Mouse (Mus musculus) left cerebral cortex, postnatal 25 days (tissue): ENCODE data around the gene Soat1. TPM values are rescaled to one million over a fixed set of nuclear protein-coding genes. Genes with fewer than 3 reads are reported as not detected.
"Not testable (repeated sequence)": the region's sequence is repeated elsewhere in the genome, so short reads cannot be mapped to it uniquely, and the experiment has no call there.

Source experiments
- DNase-seq, 2 experiments: peaks; one replicate each; pipeline ENCODE4 v3.0.0; 2022; ENCODE audit warnings: low spot score in 2 of 2, mixed read lengths in 1 of 2
- intact Hi-C: fragments of 180-260 bp; cut with DNase I; formaldehyde crosslinking; loops from one replicate; pipeline ENCODE4 v1.15.1; 2025
- total RNA-seq, 2 experiments: library from RNA; stranded (reverse); gene quantifications; 2 replicates each; pipeline ENCODE4 v1.2.3; 2021

The Soat1 gene
- total RNA-seq, 2 experiments from 2014 or later: 42.1 to 49.8 TPM

DNA sequence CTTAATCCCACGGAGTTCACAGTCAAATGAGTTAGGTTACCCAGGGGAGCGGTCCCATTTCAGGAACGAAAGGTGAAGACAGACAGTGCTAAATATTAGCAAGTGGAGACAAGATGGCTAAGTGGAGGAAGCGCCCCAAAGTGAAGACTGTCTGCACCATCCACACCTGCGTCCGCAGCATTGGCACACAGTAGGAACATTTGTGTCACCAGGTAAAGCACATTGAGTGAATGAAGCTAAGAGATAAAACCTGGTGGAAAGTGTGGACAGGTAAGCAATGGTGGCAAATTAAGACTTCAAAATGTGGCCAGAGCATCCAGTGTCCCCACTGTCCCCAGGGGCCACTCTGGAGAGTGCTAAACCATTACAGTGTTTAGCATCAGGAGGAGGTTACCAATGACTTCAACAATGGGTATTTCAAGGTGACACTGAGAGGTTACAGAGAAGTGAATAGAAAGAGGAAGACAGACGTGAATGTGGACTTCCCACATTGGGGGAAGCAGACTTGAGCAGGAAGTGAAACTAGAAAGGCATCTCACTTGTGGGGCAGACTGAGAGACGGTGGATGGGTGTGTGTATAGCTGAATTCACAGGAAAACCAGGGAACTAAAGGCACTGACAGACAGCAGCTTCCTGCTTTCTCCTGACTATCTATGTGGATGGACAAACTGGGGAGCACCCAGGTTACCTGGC, 37.0 kb downstream of the Soat1 start:
- intact Hi-C loops: no loop called here
- DNase-seq: no peak

DNA sequence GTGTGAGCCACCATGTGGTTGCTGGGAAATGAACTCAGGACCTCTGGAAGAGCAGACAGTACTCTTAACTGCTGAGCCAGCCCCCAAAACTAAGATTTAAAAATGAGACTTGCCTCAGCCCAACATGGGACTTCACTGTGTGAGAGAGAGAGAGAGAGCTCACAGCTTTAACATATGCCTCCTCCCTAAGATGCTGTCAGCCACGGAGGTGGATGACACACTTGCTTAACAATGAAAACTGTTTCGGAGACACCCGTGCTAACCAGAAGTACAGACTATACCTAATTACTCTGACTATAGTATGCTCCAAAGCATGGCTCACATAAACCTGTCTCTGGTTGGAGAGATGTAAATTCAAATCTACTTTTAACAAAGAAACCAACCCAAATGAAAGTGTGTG, 40.6 kb downstream of the Soat1 start:
- peak in 1 of 2 experiments; percentile 63 for DNase-seq

DNA sequence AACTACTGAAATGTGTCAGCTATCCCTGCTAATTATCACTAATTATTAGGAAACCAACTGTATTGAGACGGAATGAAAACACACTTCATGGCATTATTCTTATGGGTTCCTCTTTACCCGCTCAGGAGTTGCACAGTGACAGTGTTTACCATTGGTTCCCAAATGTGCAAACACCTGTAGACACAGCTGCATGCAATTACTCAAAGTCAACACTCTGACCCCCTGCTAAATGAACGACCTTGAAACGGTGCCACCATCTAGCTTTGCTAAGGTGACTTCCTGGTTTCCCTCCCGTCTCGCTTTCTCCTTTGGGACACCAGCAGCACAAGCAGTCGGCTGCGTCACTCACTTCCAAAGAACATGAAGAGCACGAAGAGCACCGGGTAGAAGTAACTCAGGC, 41.6 kb downstream of the Soat1 start:
- DNase-seq: no peak
- intact Hi-C loops: no loop called here

More for the DNA sequence above, 40.6 kb downstream of the Soat1 start:
- intact Hi-C loops: no loop called here

DNA sequence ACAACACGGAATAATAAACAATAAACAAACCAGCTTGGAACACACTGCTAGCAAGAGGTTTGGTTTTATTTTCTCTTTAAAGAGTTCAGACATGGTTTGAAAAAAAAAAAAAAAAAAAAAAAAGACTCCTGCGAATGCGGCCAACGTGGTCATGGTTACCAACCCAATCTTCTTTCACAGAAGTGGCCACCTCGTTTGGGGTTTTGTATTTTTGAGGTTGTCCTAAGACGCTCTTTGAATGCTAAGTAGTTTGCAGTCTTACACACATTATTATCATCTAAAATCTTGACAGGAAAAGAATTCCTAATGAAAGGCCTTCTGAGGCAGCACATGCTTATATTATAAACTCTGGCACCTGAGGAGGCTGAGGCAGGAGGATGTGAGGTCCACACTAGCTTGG, 45.7 kb downstream of the Soat1 start:
- peak in 1 of 2 experiments; percentile 18 for DNase-seq
- intact Hi-C loops: no loop called here

DNA sequence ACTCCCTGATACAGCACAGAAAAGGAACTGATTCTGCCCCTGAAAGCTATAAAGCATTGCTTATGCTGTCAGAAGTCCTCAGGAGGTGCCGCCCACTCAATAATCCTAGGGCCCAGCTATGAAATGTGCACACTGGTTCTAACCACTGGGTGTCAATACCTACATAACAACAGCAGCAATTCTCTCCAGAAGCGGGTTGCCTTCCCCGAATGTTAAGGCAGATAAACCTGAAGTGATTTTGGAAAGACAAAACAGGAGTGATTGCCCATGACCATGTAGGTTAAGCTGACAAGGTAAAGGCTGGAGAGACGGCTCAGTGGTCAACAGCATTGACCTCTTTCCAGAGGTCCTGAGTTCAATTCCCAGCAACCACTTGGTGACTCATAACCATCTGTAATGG, 48.4 kb downstream of the Soat1 start:
- intact Hi-C loops: no loop called here
- DNase-seq: no peak

DNA sequence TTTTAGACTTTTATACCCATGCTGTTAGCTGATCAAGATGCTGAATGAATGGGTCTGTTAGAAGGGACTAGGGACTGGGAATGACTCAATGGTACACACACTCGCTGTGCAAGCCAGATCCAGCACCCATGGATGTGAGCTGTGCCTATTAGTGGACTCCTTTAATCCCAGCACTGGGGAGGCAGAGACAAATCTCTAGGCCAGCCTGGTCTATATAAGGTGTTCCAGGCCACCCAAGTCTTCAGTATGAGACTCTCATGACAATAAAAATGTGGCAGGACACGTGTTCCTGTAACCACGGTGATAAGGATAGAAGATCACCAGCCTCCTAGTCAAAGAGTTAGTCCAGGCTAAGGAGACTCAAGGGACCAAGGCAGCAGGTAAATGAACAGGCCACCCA, 50.1 kb downstream of the Soat1 start:
- intact Hi-C loops: no loop called here
- no peak for DNase-seq

DNA sequence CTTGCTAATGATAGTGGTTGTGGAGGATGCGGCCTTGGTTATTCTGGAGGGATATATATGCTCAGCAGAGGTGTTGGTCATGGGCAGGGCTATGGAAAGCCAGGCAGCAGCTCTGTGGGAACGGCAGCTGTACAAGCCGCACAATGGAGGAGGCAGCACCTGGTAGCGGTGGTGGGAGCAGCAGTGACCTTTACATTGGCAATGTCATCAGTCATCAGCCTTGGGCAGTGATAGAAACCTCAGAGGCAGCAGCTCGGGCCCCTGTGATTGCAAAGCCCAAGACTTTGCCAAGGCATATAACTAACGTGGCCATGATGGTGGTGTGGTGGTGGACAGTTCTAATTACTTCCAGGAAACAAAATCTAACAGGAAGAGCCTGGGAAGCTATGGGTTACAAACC, 50.6 kb downstream of the Soat1 start:
- DNase-seq: no peak
- intact Hi-C loops: no loop called here

DNA sequence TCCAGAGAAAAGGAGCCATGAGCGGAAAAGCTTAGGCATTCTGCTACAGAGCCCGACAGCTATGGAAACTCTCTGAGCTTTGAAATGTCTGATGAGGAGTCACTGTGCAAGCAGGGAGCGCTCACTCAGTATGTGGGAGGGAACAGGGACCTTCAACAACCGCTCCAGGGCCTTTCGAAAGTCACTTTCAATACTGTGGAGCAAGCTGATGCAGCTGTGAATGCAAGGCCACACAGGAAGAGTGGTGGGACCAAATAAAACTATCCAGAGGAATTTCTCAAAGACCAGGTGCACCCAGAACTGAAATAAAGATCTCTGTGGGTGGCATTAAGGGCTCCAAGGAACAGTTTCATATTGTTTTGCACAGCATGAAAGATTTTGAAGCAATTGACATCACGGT, 51.3 kb downstream of the Soat1 start:
- intact Hi-C loops: no loop called here

DNA sequence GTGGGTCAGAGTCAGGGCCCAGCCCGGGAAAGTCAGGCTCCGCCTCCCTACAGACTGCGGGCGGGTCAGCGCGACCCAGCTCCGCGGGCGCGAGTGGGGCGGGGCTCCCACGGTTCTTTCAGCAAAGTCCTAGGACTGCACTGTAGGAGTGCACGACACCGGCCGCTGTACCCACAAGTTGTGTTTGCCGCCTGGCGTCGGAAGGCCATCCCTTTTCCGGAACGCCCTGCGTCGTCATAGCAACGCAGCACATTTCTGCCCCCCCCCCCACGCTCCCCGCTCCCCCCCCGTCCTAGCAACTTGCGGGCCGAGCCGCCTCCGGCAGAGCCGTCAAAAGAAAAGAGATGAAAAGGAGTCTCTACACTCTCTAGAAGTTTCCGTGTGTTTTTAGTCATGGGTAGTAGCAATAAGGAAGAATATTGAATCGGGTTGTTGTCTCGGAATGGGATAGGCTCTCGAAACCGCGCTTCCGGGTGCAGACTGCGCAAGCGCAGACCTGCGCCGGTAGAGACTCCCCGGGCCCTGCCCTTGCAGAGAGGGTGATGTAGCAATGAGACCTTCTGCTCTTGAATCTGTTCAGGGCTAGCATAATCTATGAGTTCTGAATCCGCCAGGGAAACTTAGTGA, 53.3 kb downstream of the Soat1 start, which contains the start of gene Axdnd1:
Axdnd1 (minus strand) TSS at position 489 of the 627 bp plus-strand sequence.
- DNase-seq: peak; percentile 83 to 87

More for the DNA sequence above, 51.3 kb downstream of the Soat1 start:
- no peak for DNase-seq

DNA sequence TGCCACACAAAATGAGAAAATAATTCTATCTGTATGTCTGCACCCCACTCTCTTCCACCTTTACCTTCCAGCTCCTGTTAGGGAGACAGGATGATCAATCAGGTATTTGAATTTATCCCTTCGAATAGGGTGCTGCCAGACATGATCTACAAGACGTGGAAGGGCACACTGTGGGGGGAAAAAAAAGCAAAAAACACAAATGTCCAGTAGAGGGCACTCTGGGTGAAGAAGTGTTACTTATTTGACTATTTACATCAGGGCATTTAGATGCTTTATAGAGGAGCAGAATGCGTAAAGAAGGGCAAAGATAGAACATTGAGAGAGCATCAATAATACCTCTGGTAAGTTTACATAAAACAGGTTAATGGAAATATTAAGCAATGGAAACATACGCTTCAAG, 56.0 kb downstream of the Soat1 start:
- peak; percentile 20 to 49 for DNase-seq
- intact Hi-C loops: loop anchor here (1.0 to 2.0 kb wide), 2 partner anchors 123 to 214 kb away; no protein-coding TSS in a partner anchor

More for the DNA sequence above, 53.3 kb downstream of the Soat1 start, which contains the start of gene Axdnd1:
- intact Hi-C loops: loop anchor here (2.0 kb wide), 1 partner anchor 54 kb away; the partner anchor contains the start of gene Soat1

DNA sequence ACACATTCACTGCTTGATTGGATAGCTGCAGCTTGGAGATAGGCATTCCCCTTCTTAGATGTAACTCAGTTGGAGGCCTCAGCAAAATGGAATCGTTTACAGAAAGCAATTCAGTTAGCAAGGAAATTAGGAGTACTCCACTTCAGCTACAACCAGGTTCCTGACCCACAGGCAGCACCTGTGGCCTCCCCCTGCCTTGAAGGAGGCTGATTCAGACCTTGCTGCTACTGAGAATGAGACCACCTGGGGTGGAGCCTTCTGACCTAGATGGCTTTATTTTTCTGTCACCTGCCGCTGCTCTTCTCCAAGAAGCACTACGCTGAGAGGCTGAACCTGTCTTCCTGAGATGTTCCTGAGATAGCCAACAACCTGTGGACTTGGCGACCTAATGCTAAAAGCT, 65.6 kb downstream of the Soat1 start:
- intact Hi-C loops: no loop called here
- DNase-seq: no peak

DNA sequence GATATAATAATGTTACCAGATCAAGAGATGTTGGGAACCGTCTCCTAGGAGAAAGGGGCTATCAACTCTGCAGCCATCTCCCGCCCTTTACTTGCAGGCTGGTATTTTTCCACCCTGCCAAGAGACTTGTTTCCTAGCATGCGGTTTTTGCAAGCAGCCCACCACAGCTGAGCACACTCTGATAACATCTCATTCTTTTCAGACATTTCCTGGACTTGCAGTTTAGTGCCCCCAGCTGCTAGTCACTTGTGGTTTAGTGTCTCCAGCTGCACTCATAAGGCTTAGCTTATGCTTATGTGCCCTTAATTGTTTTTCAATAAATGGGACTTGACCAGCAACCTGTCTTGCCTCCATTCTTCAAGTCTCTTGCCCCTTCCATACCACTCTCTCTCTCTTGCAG, 66.1 kb downstream of the Soat1 start:
- intact Hi-C loops: no loop called here
- DNase-seq: no peak

DNA sequence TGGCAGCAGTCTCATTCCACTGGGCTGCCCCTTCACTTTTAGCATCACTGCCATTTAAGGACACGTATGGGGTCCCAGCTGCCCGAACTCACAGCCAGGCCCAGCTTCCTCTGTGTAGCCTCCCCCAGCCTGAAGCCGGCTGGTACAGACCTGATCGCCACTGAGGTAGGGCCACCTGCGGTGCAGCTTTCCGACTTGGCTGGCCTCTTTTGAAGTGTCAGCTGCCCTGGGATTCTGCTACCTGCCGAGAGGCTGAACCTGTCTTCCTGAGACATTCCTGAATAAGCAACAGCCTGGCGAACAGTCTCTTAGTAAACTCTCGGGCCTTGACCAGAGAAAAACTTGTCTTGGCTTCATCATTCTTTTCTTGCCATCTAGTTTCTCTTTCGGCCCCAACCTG, 70.9 kb downstream of the Soat1 start:
- no peak for DNase-seq
- intact Hi-C loops: no loop called here

DNA sequence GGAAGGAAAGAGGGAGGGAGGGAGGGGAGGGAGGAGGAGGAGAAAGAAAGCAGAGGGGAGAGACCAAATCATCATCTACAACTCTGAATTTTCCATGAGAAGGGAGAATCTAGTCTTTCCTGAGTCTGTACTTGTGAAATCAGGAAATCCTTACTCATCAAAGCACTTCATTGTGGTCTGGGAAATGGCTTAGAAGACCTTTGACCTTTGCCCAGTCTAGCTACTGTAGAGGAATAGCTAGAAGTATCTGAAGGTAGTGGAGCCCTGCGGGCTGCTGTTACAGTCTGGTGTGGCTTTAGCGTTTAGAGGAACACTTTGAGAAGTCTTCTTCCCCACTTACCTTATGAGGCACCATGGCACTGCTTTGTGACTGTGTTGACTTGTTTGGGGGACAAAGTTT, 71.6 kb downstream of the Soat1 start:
- no peak for DNase-seq
- intact Hi-C loops: no loop called here

DNA sequence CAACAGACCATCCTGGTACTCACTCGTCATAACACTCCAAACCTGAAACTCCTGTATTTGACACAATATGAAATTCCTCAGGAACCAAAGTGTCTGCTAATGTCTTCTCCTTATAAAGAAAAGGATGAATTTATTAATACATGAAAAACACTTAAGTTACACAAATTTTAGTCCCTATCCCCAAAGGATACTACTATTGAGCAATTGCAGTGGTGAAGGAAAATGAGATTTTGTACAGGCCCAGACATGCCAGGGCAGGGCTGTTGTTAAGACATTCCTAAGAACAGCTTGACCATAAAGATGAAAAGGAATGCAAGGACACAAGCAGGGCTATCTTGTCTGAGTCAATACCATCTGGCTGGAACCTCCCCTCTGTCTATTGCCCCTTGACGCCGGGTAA, 74.0 kb downstream of the Soat1 start:
- DNase-seq, intact Hi-C loops: not testable (repeated sequence)

DNA sequence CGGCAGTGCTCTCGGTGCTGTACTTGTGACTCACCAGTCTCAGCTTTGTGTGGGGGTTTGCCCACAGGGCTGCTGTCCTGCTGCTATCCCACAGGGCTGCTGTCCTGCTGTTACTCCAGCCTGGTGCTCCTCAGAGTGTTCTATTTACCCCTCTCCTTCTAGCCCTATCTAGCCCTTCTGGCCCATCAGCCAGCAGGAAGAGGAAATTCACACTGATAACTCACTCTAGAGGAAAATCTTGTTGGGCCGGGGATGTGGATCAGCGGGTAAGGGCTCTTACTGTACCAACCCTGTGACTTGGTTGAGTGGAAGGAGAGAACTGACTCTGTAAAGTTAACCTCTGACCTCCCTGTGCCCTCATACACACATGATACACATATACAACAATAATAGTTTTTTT, 81.0 kb downstream of the Soat1 start:
- intact Hi-C loops: no loop called here
- no peak for DNase-seq

DNA sequence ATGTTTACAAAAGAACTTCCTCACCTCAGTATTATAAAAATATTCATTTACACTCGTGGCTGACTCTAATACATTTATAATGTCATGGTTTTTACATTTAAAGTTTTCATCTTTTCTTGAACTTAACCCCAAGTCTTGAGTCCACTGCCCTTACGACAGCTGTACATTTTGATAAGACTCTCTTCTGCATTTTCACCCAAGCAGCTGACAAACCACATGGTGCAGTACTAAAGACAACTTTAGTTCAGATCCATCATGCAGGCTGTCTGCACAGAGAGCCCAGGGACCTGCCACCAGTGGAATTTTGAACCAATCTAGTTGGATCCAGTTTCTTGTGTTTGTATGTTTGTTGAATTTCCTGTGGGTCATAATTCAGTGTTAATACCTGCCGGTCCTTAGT, 87.3 kb downstream of the Soat1 start:
- DNase-seq: no peak
- intact Hi-C loops: no loop called here

DNA sequence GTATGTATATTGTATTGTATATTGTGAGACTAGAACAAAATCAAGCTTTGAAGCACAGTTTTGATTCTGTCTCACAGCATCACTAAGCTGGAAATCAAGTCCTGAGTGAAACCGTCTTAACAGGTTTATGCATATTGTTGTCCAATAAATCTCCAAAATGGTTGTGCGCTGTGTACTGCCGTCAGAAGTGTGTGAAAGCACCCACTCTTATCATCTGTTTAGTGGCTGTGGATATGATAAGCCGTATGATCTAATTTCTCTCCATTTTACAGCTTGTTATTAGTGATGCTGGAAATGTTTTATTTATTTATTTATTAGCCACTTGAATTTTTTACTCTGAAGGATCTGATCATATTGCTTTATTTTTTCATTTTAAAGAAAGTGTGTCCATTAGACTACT, 87.9 kb downstream of the Soat1 start:
- DNase-seq: no peak
- intact Hi-C loops: no loop called here

DNA sequence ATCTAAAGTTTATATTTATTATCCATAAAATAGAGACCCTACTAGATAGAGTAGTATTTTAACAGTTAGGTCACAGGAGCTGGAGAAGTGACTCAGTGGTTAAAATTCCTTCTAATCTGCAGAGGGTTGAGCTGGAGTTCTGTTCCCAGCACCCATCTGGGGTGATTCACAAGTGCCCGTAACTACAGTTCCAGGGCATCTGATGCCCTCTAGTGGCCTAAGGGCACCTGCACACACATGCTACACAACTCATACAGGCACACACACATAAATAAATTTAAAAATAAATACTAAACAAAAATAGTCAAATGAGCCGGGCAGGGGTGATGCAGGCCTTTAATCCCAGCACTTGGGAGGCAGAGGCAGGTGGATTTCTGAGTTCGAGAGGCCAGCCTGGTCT, 92.9 kb downstream of the Soat1 start:
- DNase-seq: no peak
- intact Hi-C loops: no loop called here
